Mouse (Mus musculus): ENCODE measurements around the gene Rnase1. TPM values are rescaled to one million over a fixed set of nuclear protein-coding genes. Genes with fewer than 3 reads are reported as not detected.

Rnase1 gene
- total RNA-seq, 4 experiments from 2014 or later, result not detected

DNA sequence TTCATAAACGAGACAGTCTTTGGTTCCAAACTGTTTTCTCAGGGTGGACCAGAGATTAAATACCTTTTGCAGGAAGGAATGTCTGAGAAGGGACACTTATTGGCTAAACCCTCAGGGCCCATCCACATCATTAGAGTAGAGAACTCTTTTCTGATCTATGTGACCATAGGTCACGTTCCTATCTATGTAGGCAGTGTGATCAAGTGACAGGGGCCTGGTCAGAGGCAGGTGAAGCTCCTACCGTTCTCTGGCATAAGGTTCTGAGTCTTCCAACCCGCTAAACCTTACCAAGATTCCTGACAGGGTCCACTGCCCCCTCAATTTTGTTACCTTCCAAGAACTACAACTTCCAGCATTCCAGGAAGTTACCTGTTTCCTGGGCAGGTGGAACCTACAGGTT is 4.5 kb downstream of the Rnase1 start:
- DNase-seq (ENCODE audit: low spot score in 2 of 2), result no peak

DNA sequence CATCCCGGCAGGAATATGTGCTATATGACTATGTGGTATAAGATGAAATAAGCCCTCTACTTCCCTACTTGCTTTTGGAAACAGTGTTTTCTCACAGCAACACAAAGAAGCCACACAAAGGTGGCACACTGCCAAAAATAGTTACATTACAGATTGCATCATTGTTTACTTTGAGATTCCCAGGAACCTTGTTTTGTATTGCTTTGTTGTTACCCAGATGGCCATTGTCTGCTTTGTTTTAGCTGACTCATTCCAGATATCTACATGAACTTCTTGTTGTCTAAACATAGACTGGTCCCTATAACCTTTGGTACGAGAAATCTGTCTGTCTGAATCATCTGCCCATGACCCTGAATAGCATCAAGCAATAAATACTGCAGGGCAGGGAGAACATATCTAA is 6.2 kb downstream of the Rnase1 start:
- DNase-seq (ENCODE audit: low spot score in 2 of 2), result no peak

DNA sequence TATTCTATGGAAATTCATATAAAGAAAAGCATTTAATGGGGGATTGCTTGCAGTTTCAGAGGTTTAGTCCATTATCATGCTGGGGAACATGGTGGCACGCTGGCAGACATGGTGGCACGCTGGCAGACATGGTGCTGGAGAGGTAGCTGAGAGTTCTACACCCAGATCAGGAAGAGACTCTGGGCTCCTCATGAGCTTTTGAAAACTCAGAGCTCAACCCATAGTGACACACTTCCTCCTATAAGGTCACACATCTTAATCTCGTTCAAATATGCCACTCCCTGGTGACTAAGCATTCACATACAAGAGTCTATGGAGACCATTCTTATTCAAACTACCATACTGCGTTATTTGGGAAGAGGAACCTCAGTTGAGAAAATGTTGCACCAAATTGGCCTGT is 14.2 kb downstream of the Rnase1 start:
- no peak for DNase-seq (ENCODE audit: low spot score in 2 of 2)

DNA sequence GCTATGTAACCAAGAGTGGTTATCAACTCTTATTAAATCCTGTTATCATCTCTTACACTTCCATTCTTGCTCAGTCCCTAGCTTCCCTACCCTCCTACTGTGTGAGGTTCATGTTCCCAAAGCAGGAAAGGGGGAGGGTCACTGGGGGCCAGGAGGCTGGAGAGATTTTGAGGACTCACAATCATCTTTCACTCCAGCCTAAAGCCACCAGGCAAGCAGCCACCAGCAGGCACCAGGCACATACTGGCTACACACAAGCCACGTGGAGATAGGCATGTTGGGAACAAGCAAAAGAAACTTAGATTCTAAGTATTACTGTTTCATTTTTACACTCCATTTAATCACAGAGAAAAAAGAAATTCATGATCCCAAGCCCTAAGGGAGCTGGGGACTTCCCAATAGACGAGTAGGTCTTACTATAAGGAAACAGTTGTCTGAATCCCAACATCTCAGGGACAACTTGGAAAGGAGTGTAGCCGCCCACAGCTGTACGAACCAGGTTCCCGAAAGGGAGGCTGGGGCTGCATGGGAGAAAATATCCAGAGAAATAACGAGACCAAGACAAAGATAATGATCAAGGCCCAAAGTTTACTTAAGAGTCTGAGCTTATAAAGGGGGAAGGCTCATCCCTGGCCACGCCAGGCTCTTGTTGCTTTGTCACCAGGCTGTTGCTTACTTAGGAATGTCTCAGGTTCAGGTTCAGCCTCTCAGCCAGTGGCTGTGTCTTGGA is 15.3 kb downstream of the Rnase1 start:
- DNase-seq (ENCODE audit: low spot score in 2 of 2), result no peak

DNA sequence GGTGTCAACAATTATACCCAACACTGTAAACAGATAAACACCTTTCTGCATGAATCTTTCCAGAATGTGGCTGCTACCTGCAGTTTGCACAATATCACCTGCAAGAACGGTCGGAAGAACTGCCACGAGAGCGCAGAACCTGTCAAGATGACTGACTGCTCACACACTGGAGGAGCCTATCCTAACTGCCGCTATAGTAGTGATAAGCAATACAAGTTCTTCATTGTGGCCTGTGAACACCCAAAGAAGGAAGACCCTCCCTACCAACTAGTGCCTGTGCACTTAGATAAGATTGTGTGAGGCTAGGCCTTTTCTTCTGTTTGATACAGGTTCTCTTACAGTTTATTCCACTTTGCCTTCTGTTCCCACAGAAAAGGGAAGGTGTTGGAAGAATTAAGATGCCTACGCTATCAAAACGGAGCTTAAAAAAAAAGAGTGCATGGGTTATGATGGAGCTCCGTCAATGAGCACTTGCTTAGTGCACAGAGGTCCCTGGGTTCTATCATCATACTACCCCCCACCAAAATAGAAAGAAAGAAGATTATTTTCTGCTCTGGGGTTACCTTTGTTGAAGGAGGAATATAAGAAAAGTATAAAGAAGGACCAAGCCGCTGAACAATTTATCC is 16.2 kb downstream of the Rnase1 start:
- no peak for DNase-seq (ENCODE audit: low spot score in 2 of 2)

DNA sequence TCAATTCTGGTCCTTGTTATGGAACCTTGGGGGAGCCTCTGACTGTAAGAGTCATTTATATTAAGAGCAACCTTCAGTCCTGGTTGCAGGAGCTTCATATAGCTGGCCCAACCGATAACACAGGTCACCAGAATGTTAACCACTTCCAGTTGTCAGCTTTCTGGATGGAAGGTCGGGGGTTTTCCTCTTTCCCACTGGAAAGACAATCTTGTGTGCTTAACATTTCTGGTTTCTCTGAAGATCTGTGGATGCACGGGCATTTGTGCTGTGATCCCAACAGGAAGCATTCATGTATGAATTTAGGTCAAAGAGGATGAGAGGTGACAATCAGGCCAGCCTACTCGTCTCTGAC is 17.0 kb downstream of the Rnase1 start:
- DNase-seq (ENCODE audit: low spot score in 2 of 2), result no peak

DNA sequence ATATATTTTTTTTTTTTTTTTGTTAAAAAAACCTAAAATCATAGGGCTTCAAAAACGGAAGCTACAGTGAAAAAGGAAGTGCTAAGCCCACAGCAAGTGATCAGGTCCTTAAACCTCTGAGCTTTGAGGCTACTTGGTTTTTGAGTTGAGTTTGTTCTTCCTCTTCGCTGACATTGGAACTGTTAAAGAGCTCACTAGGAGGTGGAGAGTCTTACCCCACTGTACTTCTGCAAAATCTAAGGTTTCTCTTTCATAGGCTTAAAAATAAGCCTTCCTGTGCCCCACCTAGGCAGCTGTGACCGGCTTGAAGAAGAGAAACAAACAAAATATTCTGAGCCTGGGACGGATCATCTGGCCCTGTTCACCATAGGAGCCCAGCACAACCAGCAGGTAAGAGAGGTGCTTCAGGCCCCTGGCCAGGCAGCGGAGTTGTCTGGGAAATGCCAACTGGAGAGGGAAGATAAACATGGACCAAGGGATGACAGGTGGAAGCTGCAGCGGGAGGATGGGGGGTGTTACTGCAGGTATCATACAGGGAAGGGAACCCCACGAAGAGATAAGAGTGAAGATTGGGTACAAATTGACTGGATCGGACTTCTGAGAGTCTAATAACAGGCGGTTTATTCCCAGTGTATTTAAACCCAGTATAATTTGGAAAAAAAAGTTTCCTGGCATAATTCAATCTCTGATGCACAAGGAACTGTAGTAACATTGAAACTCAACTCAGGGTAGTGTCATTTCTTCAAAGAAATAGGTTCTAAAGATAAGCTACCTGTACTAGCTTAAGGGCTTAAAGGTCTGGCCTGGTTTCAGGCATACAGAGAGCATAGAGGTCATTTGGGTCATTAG is 17.6 kb downstream of the Rnase1 start:
- DNase-seq (ENCODE audit: low spot score in 2 of 2), result no peak

DNA sequence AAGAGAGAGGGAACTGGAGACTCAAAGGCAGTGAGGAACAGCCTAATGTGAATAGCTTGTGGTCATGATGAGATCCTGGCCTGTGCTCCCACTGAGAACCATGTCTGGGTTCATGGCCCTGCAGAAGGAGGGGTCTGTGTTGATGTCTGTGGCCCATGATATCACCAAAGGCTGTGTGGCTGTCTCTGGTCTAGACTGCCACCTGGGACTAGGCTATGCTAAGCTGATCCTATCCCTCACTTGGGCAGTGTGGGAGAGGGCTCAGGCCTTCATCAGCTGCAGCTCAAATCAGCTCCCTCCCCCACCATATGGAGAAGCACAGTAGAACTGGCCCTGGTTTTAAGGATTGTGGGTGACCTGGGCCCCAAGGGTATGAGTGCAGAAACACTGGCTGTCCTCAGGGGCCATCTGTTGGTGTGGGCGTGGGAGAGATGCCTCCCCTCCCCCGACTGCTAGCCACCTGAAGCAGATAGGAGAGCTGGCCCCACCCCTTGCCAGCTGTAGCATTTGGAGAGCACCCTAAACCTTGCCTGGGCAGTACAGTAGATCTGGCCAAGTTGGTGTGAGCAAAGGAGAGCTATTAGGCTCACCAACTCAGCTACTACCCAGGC is 18.8 kb downstream of the Rnase1 start:
- DNase-seq (ENCODE audit: low spot score in 2 of 2), result no peak

DNA sequence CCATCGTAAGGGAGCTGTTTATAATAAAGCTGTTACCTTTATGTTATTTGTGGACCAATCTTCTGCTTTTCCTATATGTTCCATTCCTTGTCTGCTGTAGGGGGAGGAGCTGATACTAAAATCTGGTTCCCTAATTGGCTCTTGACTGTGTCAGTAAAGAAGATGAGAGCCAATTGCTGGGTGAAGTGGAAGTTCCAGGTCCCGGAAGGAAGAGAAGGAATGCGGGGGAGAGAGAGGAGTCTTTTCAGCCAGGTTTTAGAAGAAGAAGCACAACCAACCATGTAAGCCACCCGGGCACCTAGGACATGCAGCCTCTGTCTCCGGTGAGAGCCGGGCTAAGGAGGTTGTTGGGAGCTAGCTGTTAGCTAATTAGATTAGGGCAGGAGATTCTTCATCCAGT is 20.9 kb downstream of the Rnase1 start:
- DNase-seq (ENCODE audit: low spot score in 2 of 2), result no peak

DNA sequence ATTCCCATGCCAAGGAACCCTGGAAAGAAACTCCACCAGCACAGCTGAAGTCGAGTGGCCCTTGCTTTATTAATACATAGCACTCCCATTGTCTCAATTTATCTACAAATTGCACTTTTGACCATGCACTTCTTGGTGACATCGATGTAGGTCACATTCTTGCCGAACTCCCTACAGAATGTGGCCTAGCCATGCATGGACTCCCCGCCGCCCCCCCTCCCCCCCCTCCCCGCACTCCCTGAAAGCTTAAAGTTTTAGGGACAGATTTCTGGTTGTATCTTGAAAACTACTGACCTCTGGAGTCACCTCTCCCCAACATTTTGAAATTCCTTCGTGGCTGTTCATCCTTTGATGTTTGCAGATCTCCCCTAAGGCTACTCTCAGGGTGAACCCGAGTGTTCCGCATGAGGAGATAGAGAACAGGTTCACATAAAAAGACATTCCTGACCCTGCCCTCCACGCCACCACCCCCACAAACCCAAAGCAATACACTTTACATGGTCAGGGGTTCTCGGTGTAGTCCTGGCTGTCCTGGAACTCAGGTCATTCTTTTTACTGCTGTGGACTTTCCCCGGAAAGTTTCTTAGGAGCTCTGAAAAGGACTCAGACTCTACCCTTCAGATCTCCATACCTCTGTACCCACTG is 32.5 kb downstream of the Rnase1 start, which contains the start of gene Eddm3b:
Eddm3b (plus strand) TSS at position 511 of the 645 bp plus-strand sequence.
- DNase-seq (ENCODE audit: low spot score in 2 of 2), result no peak

DNA sequence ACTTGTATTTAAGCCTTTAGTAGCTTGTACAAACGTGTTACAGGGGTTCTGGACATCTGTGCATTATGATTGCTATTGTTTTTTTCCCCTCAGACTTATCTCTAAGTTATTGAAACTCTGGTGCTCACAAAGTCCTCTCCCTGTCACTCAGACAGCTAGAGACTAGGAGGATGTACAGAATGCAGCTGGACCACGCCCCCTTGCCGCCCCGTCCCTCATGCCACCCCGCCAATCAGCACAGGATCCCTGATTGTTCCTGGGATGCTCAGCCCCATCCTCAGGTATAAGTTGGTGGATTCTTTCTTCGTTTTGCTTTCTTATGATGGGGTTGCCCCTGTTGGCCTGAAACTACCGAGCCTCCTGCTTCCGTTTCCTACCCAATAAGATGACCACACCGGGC is 33.1 kb downstream of the Rnase1 start:
- DNase-seq (ENCODE audit: low spot score in 2 of 2), result no peak

DNA sequence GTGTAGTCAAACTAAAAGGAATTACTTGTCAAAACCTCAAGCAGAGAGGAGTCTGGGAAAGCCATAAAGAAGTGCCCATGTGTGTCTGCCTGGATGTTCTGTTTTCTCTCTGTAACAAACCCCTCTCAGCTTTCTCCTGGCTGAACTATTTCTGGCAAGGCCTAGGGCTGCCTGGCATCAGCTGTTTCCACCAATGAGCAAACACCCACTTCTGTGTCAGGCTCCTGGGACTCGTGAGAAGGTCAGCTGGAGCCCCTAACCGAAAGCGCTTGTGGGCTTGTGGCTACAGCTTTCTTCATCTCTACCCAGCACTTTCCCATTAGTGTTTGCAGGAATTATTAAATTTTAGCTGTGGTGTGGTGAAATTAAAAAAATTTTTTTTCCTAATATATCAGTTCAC is 34.6 kb downstream of the Rnase1 start:
- no peak for DNase-seq (ENCODE audit: low spot score in 2 of 2)

DNA sequence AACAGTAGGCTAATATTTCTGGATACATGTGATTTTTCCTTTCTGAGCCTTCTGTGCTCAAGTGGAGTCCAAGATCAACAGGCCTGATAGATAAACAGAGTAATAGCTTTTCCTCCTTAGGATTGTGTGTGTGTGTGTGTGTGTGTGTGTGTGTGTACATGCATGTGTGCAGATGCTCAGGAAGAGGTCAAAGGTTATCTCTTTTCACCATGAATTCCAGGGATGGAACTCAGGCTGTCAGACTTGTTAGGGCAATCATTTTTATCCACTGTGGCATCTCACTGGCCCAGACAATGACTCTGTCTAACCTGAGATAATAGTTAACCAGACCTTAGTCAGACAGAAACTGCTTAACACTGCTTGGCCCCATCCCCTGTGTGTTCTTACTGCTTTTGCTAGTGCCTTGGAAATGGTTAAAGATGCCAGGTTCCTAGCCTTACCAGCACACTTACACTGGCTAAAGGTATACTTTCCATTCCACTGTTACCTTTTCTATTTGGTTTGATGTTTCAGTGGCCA is 40.1 kb downstream of the Rnase1 start:
- DNase-seq (ENCODE audit: low spot score in 2 of 2), result no peak

DNA sequence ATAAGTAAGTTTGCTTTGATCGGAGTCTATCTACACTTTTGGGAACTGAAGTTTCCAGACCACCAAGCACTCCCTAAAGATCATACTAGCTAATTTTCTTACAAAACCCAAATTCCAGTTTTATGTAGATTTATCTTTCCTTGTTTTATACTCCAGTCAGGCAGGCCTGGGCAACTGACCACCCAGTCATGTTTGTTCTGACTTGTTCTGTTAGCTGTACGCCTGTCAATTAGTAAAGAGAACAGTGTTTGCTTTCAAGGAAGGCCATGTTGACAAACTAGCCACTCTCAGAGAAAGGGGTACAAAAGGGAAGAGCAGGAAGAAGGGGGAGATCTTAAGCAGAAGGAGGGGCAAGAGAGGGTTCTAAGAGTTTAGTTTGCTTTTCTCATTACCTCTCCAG is 42.2 kb downstream of the Rnase1 start:
- DNase-seq (ENCODE audit: low spot score in 2 of 2), result no peak

DNA sequence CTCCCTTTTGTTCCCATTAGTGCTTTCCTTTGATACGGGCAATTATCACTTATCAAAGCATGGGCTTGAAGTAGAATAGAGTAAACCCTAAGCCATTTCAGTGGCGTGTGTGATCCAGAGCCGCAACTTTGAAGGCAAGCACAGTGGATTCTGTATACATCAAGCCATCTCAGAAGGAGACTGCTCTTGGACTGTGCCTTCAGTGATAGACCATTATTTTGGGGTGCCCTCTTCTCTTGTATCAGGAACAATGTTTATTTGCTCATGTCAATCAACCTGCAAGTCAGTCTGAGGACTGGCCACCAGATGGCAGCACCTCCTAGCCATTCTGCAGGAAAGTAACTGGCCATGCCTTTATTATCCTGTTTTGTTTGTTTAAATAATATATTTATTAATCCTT is 43.4 kb downstream of the Rnase1 start:
- DNase-seq (ENCODE audit: low spot score in 2 of 2), result peak in 1 of 2 experiments; percentile 28

DNA sequence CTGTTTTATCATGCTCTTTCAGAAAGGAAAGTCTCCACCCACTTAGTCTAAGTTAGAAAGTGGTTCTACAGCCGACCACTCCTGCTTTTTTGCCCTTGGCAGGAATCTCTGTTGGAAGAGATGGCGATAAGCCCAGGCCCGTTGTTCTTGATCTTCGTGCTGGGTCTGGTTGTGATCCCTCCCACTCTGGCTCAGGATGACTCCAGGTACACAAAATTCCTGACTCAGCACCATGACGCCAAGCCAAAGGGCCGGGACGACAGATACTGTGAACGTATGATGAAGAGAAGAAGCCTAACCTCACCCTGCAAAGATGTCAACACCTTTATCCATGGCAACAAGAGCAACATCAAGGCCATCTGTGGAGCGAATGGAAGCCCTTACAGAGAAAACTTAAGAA is 45.3 kb downstream of the Rnase1 start:
- no peak for DNase-seq (ENCODE audit: low spot score in 2 of 2)

DNA sequence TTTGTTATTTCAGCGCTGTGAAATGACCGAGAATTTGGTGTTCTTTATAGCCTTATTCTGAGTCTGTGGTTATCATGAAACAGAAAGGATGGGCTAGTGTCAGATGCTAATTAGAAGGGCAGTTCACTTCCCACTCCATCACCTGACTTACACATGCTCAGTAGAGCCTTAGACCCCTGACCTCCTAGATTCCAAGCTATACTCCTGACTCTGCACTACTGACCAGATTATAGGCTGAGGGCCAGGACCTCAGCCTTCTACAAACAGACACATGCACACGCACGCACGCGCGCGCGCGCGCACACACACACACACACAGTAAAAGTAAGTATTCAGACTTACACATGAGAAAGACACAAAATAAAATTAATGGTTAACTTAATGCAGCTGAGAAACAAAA is 47.7 kb downstream of the Rnase1 start:
- no peak for DNase-seq (ENCODE audit: low spot score in 2 of 2)

DNA sequence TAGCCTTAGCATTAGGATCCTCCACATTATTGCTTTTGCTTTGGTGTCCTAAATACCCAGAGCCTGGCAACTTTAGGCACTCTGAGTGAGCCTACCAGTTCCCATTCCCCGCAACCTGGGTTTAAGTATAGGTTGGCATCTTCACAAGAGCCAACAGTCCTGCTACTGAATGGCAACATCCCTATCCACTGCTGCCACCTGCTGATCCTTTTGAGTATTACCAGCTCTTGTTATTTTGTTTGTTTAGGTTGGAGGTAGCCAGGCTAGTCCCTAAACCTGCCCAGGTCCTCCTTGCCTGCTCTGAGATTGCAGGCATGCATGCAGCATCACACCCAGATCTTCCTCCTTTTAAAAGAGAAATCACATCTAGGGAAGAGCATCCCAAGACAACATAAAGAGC is 48.3 kb downstream of the Rnase1 start:
- DNase-seq (ENCODE audit: low spot score in 2 of 2), result peak; percentile 29 to 62

DNA sequence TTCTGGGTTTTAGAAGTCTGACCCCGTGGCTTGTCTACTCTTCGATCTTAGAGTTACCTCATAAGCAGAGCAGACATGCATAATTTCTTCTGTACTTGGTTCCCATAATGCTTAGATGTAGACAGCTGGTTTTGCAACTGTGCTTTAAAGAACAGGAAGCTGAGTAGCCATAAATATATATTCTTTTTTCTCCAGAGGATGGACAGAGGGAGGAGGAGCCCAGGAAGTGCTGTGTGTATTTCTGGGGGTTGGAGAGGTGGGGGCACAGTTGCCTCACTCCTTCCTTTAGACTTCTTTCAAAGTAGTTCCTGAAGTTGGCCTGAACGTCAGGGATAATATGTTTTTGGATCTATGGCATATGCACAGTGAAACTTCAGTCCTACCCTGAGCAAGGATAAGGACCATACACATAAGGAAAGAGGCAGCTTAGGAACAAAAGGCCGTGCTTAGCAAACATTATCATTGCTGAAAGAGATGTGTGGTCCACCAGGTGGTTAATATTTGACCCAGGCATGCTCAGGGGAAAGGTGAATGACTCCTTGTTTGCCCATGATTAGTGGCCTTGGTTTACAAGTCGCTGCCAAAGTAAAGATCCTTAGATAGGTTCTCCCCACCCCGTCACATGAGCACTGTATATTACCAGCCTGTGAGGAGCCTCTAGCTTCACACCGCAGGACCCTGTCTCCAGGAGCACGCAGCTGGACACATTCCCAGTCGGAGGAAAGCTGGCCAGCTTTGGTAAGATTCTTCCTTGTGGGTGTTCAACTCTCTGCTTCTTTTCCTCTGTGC is 50.7 kb downstream of the Rnase1 start:
- no peak for DNase-seq (ENCODE audit: low spot score in 2 of 2)

Data from gastrocnemius, adult 8-10 months (tissue).